ENCODE assay signal across 9 mouse cellular contexts in genomic region chr6:29506834-29507233, GRCm38 (mm10). TPM values are rescaled to one million over a fixed set of nuclear protein-coding genes. Genes with fewer than 3 reads are reported as not detected.
A peak's percentile ranks its signal among the peaks of the same experiment; 100 is the strongest.
DNase-seq lines count a peak whose midpoint lies in the region; ATAC-seq lines count a peak whose summit lies in the region.
"Had no signal": no experiment of that assay in that cellular context is flagged by ENCODE, and none has a peak within 500 bp of the region (broad histone marks: within the 10 kb centered on the region; RNA-seq: fewer than 3 reads in every experiment).

No protein-coding gene starts in this region.

- no peaks in the 10 kb centered on the region for H3K9me3 ChIP-seq in kidney, embryonic 14.5 days (ENCODE audit: control insufficient read depth, low read length)
- no peaks in the 10 kb centered on the region for H3K9me3 ChIP-seq in embryonic facial prominence, embryonic 15.5 days (replicated peaks)
- H3K9me3 ChIP-seq in intestine, embryonic 15.5 days, result no peaks in the 10 kb centered on the region
- no peaks in the 10 kb centered on the region for H3K9me3 ChIP-seq in midbrain, embryonic 15.5 days

- no peak overlapping the region for H3K27ac ChIP-seq in kidney, embryonic 14.5 days (ENCODE audit: low read depth, low read length)
- no peak overlapping the region for H3K27ac ChIP-seq in embryonic facial prominence, embryonic 15.5 days (replicated peaks)
- H3K27ac ChIP-seq in intestine, embryonic 15.5 days, result no peak overlapping the region
- no peak overlapping the region for H3K27ac ChIP-seq in midbrain, embryonic 15.5 days

- peak; percentile 2; the same call in 1 of the 2 replicates for ATAC-seq in kidney, embryonic 14.5 days (ENCODE audit: low FRiP score, low TSS enrichment)
- no peak for ATAC-seq in embryonic facial prominence, embryonic 15.5 days (ENCODE audit: insufficient number of reproducible peaks, low FRiP score, low TSS enrichment, low read depth)
- no peak for ATAC-seq in intestine, embryonic 15.5 days
- ATAC-seq in midbrain, embryonic 15.5 days (replicated peaks), result peak; percentile 29; the same call in 1 of the 2 replicates

- peak overlapping the region; percentile 68 for H3K4me3 ChIP-seq in kidney, embryonic 14.5 days (ENCODE audit: low read length)
- H3K4me3 ChIP-seq in embryonic facial prominence, embryonic 15.5 days (replicated peaks), result peak overlapping the region; percentile 61
- H3K4me3 ChIP-seq in intestine, embryonic 15.5 days (replicated peaks), result peak overlapping the region; percentile 54
- H3K4me3 ChIP-seq in midbrain, embryonic 15.5 days, result peak overlapping the region; percentile 50

- DNase-seq in kidney, adult 8-10 months, result no peak
- DNase-seq in left cerebral cortex, postnatal 10 days (ENCODE audit: extremely low spot score in 1 of 2, low spot score in 2 of 2), result no peak
- no peak for DNase-seq in cerebellum, postnatal 10 days
- no peak for DNase-seq in layer of hippocampus, postnatal 10 days (ENCODE audit: low spot score in 2 of 2)

- H3K4me2 ChIP-seq in kidney, embryonic 14.5 days (replicated peaks; ENCODE audit: low read depth, low read length), result peak overlapping the region; percentile 72
- peak overlapping the region; percentile 72 for H3K4me2 ChIP-seq in embryonic facial prominence, embryonic 15.5 days (replicated peaks)
- H3K4me2 ChIP-seq in intestine, embryonic 15.5 days (replicated peaks), result peak overlapping the region; percentile 83
- peak overlapping the region; percentile 74 for H3K4me2 ChIP-seq in midbrain, embryonic 15.5 days

- peaks cover 7% of the 10 kb centered on the region; the same call in 1 of the 2 replicates for H3K36me3 ChIP-seq in kidney, embryonic 14.5 days (ENCODE audit: control insufficient read depth, insufficient read depth, low read length)
- 0 out of 2 replicates have a peak, but pooled peaks cover 5% of the 10 kb centered on the region for H3K36me3 ChIP-seq in embryonic facial prominence, embryonic 15.5 days
- no peaks in the 10 kb centered on the region for H3K36me3 ChIP-seq in intestine, embryonic 15.5 days
- H3K36me3 ChIP-seq in midbrain, embryonic 15.5 days (replicated peaks), result no peaks in the 10 kb centered on the region

- H3K27me3 ChIP-seq in kidney, embryonic 14.5 days (ENCODE audit: control insufficient read depth, insufficient read depth, low read length), result no peaks in the 10 kb centered on the region
- H3K27me3 ChIP-seq in embryonic facial prominence, embryonic 15.5 days, result peaks cover 3% of the 10 kb centered on the region; the same call in 1 of the 2 replicates
- no peaks in the 10 kb centered on the region for H3K27me3 ChIP-seq in intestine, embryonic 15.5 days (replicated peaks)
- peaks cover 34% of the 10 kb centered on the region for H3K27me3 ChIP-seq in midbrain, embryonic 15.5 days (replicated peaks)

- peaks cover 13% of the 10 kb centered on the region; the same call in 1 of the 2 replicates for H3K4me1 ChIP-seq in kidney, embryonic 14.5 days (ENCODE audit: control insufficient read depth, insufficient read depth, low read length)
- peaks cover 31% of the 10 kb centered on the region for H3K4me1 ChIP-seq in embryonic facial prominence, embryonic 15.5 days
- H3K4me1 ChIP-seq in intestine, embryonic 15.5 days (replicated peaks), result peaks cover 19% of the 10 kb centered on the region
- H3K4me1 ChIP-seq in midbrain, embryonic 15.5 days, result peaks cover 14% of the 10 kb centered on the region

- intact Hi-C loops in left cerebral cortex, postnatal 10 days (cut with DNase I), result no loop called here

- H3K9ac ChIP-seq in kidney, embryonic 14.5 days (ENCODE audit: low read depth, low read length), result peak overlapping the region; percentile 68
- H3K9ac ChIP-seq in embryonic facial prominence, embryonic 15.5 days, result 0 out of 2 replicates have a peak overlapping the region, but pooled peaks have one; percentile 28
- H3K9ac ChIP-seq in intestine, embryonic 15.5 days, result peak overlapping the region; percentile 57; the same call in 1 of the 2 replicates
- no peak overlapping the region for H3K9ac ChIP-seq in midbrain, embryonic 15.5 days

- WGBS in kidney, embryonic 14.5 days, result 15% methylated on average over 8 of the region's 8 CpGs
- WGBS in embryonic facial prominence, embryonic 15.5 days, result 17% methylated on average over 8 of the region's 8 CpGs
- 28% methylated on average over 8 of the region's 8 CpGs for WGBS in intestine, embryonic 15.5 days
- 26% methylated on average over 8 of the region's 8 CpGs for WGBS in midbrain, embryonic 15.5 days

RNA-seq across cellular contexts. Expression of gene Kcp, which starts 0.9 kb away (rescaled TPM):
- 30.0 and 32.8 TPM in 2 replicates for polyA plus RNA-seq in kidney, embryonic 14.5 days (2014; fragmentation: Nextera tagmentation; extraction: Ambion mirVana)
- 26.2 and 28.3 TPM in 2 replicates for polyA plus RNA-seq in embryonic facial prominence, embryonic 15.5 days (2015; fragmentation: Nextera tagmentation; extraction: Ambion mirVana)
- polyA plus RNA-seq in intestine, embryonic 15.5 days (2015; fragmentation: Nextera tagmentation; extraction: Ambion mirVana), result 13.7 and 15.5 TPM in 2 replicates
- 18.9 and 20.9 TPM in 2 replicates for polyA plus RNA-seq in midbrain, embryonic 15.5 days (2015; fragmentation: Nextera tagmentation; extraction: Ambion mirVana)
- total RNA-seq in left cerebral cortex, postnatal 10 days (2021), result 1 to 10 TPM; 6.7 to 8.9 TPM
- 10 to 100 TPM; 10.0 to 14.4 TPM for total RNA-seq in layer of hippocampus, postnatal 10 days (2021)

RNA-seq across cellular contexts. Expression of gene Irf5, which starts 19.6 kb away (rescaled TPM):
- 4.5 and 5.0 TPM in 2 replicates for polyA plus RNA-seq in kidney, embryonic 14.5 days (2014; fragmentation: Nextera tagmentation; extraction: Ambion mirVana)
- 6.8 and 8.2 TPM in 2 replicates for polyA plus RNA-seq in embryonic facial prominence, embryonic 15.5 days (2015; fragmentation: Nextera tagmentation; extraction: Ambion mirVana)
- polyA plus RNA-seq in intestine, embryonic 15.5 days (2015; fragmentation: Nextera tagmentation; extraction: Ambion mirVana), result 6.7 and 7.1 TPM in 2 replicates
- 2.0 and 2.1 TPM in 2 replicates for polyA plus RNA-seq in midbrain, embryonic 15.5 days (2015; fragmentation: Nextera tagmentation; extraction: Ambion mirVana)
- total RNA-seq in left cerebral cortex, postnatal 10 days (2021), result 1 to 10 TPM; 3.1 to 3.5 TPM
- total RNA-seq in layer of hippocampus, postnatal 10 days (2021), result 1 to 10 TPM; 3.1 to 3.4 TPM

RNA-seq across cellular contexts. Expression of gene Atp6v1fnb, which starts 35.6 kb away (rescaled TPM):
- 0.49 TPM in 1 of 2 replicates, not detected in the other for polyA plus RNA-seq in kidney, embryonic 14.5 days (2014; fragmentation: Nextera tagmentation; extraction: Ambion mirVana)
- not detected in 2 replicates for polyA plus RNA-seq in embryonic facial prominence, embryonic 15.5 days (2015; fragmentation: Nextera tagmentation; extraction: Ambion mirVana)
- polyA plus RNA-seq in intestine, embryonic 15.5 days (2015; fragmentation: Nextera tagmentation; extraction: Ambion mirVana), result 0.24 TPM in 1 of 2 replicates, not detected in the other
- polyA plus RNA-seq in midbrain, embryonic 15.5 days (2015; fragmentation: Nextera tagmentation; extraction: Ambion mirVana), result 0.27 and 1.0 TPM in 2 replicates
- 1 to 10 TPM in 1 of 2 experiments, under 1 TPM in 1; 0.54 to 1.1 TPM for total RNA-seq in left cerebral cortex, postnatal 10 days (2021)
- total RNA-seq in layer of hippocampus, postnatal 10 days (2021), result not detected
- polyA plus RNA-seq: spleen, adult 2 months had no signal

RNA-seq across cellular contexts. Expression of gene Atp6v1f, which starts 39.3 kb away (rescaled TPM):
- polyA plus RNA-seq in kidney, embryonic 14.5 days (2014; fragmentation: Nextera tagmentation; extraction: Ambion mirVana), result 248 and 309 TPM in 2 replicates
- 243 and 252 TPM in 2 replicates for polyA plus RNA-seq in embryonic facial prominence, embryonic 15.5 days (2015; fragmentation: Nextera tagmentation; extraction: Ambion mirVana)
- 294 and 331 TPM in 2 replicates for polyA plus RNA-seq in intestine, embryonic 15.5 days (2015; fragmentation: Nextera tagmentation; extraction: Ambion mirVana)
- 342 and 365 TPM in 2 replicates for polyA plus RNA-seq in midbrain, embryonic 15.5 days (2015; fragmentation: Nextera tagmentation; extraction: Ambion mirVana)
- 100 to 1,000 TPM; 246 to 249 TPM for total RNA-seq in left cerebral cortex, postnatal 10 days (2021)
- 100 to 1,000 TPM; 221 to 225 TPM for total RNA-seq in layer of hippocampus, postnatal 10 days (2021)

Comparison
In these comparisons a context has a peak if more than half of its experiments do, and no peak if none do; other contexts are left out.
1. ATAC-seq: peak in kidney, embryonic 14.5 days (single experiment) and midbrain, embryonic 15.5 days (single experiment); none in embryonic facial prominence, embryonic 15.5 days (single experiment) and intestine, embryonic 15.5 days (single experiment).
2. Peak in every context shown above with its lines, with median percentiles within 50 percentile points of each other: H3K4me2 ChIP-seq and H3K4me3 ChIP-seq.